Mouse (Mus musculus): ENCODE measurements around the gene Ptprj. TPM values are rescaled to one million over a fixed set of nuclear protein-coding genes. Genes with fewer than 3 reads are reported as not detected.

Gene Ptprj
- polyA plus RNA-seq, 1 experiment from 2014 or later, result 4.2 TPM

DNA sequence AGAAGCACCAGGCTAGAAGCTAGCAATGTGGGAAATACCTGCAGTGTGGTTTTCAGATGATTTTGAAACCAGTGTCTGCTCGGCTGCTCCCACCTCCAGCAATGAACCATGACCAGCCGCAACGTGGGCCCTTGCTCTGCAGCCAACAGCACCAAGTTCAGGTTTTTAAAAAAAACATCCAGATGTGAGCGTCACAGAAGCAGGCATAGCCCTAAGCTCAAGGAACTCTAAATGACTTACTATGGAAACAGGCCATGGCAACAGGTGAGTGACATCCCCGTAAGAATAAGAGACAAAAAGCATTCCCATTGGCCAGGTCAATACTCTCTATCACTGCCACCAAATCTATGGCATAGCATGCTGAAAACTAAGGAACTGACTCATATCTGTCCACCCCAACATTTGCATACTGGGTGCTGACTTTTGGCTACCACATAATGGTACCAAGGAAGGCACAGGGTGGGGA lies 33.3 kb downstream of the Ptprj start:
- ATAC-seq, result no peak
- Histone ChIP-seq H3K9me3 (ENCODE audit: low read length) (no peaks in the 10 kb centered on the region), H3K36me3 (ENCODE audit: insufficient read depth, low read length) (no peaks in the 10 kb centered on the region), H3K4me1 (ENCODE audit: insufficient read depth, low read depth, low read length) (no peaks in the 10 kb centered on the region), H3K27ac (ENCODE audit: low read length) (no peak overlapping the region), H3K4me3 (ENCODE audit: low read depth, low read length) (no peak overlapping the region), H3K27me3 (replicated peaks; ENCODE audit: insufficient read depth, low read length) (no peaks in the 10 kb centered on the region), H3K4me2 (replicated peaks; ENCODE audit: low read depth, low read length) (no peak overlapping the region), H3K9ac (replicated peaks; ENCODE audit: low read depth) (no peak overlapping the region)
- DNase-seq (ENCODE audit: low spot score), result no peak
- 87% methylated on average over 5 of the region's 5 CpGs for WGBS
- TF ChIP-seq CTCF (IDR thresholded peaks at IDR 0.05), result no peak
- no peak for TF ChIP-seq EP300 (IDR thresholded peaks at IDR 0.05)

DNA sequence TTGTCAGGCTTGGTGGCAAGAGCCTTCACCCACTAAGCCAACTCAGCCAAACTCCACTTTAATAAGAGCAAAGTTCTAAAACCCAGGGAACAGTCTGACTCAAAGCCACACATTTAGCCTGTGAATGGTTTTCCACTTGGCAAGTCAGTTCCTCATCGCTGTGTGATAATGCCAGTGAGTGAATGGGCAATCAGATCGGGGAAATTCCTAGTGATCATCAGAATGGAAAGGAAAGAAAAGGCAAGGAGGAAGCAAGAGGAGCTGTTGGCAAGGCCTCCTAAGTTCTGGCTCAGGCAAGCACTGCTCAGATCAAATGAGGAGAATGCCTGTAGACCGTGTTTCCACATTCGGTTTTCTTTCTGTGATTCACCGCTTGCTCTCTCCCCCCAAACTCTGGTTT lies 35.2 kb downstream of the Ptprj start:
- Histone ChIP-seq H3K27ac (ENCODE audit: low read length) (no peak overlapping the region), H3K4me3 (ENCODE audit: low read depth, low read length) (no peak overlapping the region), H3K36me3 (ENCODE audit: insufficient read depth, low read length) (no peaks in the 10 kb centered on the region), H3K4me2 (replicated peaks; ENCODE audit: low read depth, low read length) (no peak overlapping the region), H3K4me1 (ENCODE audit: insufficient read depth, low read depth, low read length) (no peaks in the 10 kb centered on the region), H3K9ac (replicated peaks; ENCODE audit: low read depth) (no peak overlapping the region), H3K9me3 (ENCODE audit: low read length) (no peaks in the 10 kb centered on the region), H3K27me3 (replicated peaks; ENCODE audit: insufficient read depth, low read length) (no peaks in the 10 kb centered on the region)
- WGBS, result 73% methylated on average over 5 of the region's 5 CpGs
- TF ChIP-seq CTCF (IDR thresholded peaks at IDR 0.05) (no peak), EP300 (IDR thresholded peaks at IDR 0.05) (no peak)
- DNase-seq (ENCODE audit: low spot score), result no peak
- ATAC-seq, result no peak

DNA sequence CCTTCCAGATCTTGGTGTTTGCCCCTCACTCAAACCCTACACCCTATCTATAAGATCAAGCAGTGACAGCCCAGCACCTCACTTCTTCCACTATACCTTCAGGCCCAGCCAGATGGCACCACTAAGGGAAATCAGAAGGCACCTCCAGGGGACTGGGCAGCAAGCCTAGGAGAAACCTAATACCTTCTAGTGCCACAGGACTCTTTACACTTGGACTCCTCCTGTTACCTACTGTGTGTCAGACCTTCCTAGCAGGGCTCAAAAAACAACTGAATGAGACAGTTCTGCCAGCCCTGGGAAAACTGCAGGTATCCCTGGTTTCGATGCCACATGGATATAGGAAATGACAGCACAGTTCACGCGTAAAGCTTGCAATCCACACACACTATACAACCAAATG lies 36.5 kb downstream of the Ptprj start:
- no peak overlapping the region for H3K4me2 ChIP-seq (replicated peaks; ENCODE audit: low read depth, low read length)
- DNase-seq (ENCODE audit: low spot score) (no peak), ATAC-seq (no peak)
- H3K9ac ChIP-seq (replicated peaks; ENCODE audit: low read depth), result no peak overlapping the region
- H3K4me1 ChIP-seq (ENCODE audit: insufficient read depth, low read depth, low read length), result no peaks in the 10 kb centered on the region
- H3K27me3 ChIP-seq (replicated peaks; ENCODE audit: insufficient read depth, low read length), result no peaks in the 10 kb centered on the region
- 96% methylated on average over 3 of the region's 3 CpGs for whole genome bisulfite sequencing
- no peaks in the 10 kb centered on the region for H3K9me3 ChIP-seq (ENCODE audit: low read length)
- H3K27ac ChIP-seq (ENCODE audit: low read length), result no peak overlapping the region
- no peaks in the 10 kb centered on the region for H3K36me3 ChIP-seq (ENCODE audit: insufficient read depth, low read length)
- H3K4me3 ChIP-seq (ENCODE audit: low read depth, low read length), result no peak overlapping the region
- TF ChIP-seq CTCF (IDR thresholded peaks at IDR 0.05), result no peak
- TF ChIP-seq EP300 (IDR thresholded peaks at IDR 0.05), result no peak

DNA sequence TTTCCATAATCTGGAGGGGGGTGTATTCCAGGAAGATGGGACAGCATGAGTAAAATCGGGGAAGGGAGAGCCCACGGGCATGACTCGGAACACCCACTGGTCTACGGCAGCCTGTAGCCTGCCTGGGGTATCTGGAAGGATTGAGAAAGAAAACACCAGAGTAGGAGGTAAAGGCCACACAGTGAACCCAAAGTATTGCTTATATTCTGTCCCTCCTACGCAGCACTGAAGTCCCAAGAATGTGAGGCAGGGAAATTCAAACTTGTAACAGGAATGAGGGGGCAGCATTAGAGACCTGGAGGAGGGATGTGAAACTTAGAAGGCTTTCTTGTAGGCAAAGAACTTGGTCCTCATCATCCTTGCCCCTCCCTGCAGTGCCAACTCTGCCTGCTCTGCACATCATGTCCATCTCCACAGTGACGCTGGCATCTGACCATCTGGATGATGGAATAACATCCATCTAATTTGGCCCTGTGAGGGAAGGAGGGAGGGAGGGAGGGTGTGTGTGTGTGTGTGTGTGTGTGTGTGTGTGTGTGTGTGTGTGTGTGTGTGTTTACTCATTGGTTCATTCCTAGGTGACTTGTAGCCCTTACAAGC lies 37.2 kb downstream of the Ptprj start:
- 89% methylated on average over 6 of the region's 6 CpGs for WGBS
- TF ChIP-seq CTCF (IDR thresholded peaks at IDR 0.05), result no peak
- no peak for TF ChIP-seq EP300 (IDR thresholded peaks at IDR 0.05)
- no peaks in the 10 kb centered on the region for H3K27me3 ChIP-seq (replicated peaks; ENCODE audit: insufficient read depth, low read length)
- no peak for DNase-seq (ENCODE audit: low spot score)
- no peak overlapping the region for H3K4me2 ChIP-seq (replicated peaks; ENCODE audit: low read depth, low read length)
- no peak overlapping the region for H3K4me3 ChIP-seq (ENCODE audit: low read depth, low read length)
- no peaks in the 10 kb centered on the region for H3K36me3 ChIP-seq (ENCODE audit: insufficient read depth, low read length)
- no peaks in the 10 kb centered on the region for H3K4me1 ChIP-seq (ENCODE audit: insufficient read depth, low read depth, low read length)
- H3K27ac ChIP-seq (ENCODE audit: low read length), result no peak overlapping the region
- ATAC-seq, result no peak
- no peak overlapping the region for H3K9ac ChIP-seq (replicated peaks; ENCODE audit: low read depth)
- H3K9me3 ChIP-seq (ENCODE audit: low read length), result no peaks in the 10 kb centered on the region

DNA sequence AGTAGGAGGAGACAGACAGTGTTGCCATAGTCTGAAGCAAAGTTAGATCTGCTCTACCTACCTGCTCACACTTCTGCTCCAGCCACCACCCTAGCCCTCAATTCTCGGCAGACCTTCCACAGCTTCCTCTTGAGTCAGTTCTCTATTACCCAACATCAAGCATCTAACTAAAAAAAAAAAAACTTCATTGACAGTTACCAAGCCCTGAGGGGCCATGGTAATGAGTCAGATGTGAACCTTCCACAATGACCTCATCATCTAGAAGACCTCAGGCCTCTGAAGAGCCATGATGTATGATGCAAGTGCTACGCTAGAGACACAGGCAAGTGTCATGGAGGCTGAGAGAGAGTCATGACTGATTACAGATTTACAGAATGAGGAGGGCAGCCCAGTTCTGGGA lies 37.8 kb downstream of the Ptprj start:
- Histone ChIP-seq H3K9me3 (ENCODE audit: low read length) (no peaks in the 10 kb centered on the region), H3K4me2 (replicated peaks; ENCODE audit: low read depth, low read length) (no peak overlapping the region), H3K9ac (replicated peaks; ENCODE audit: low read depth) (no peak overlapping the region), H3K27ac (ENCODE audit: low read length) (no peak overlapping the region), H3K36me3 (ENCODE audit: insufficient read depth, low read length) (no peaks in the 10 kb centered on the region), H3K4me3 (ENCODE audit: low read depth, low read length) (no peak overlapping the region), H3K4me1 (ENCODE audit: insufficient read depth, low read depth, low read length) (no peaks in the 10 kb centered on the region), H3K27me3 (replicated peaks; ENCODE audit: insufficient read depth, low read length) (no peaks in the 10 kb centered on the region)
- ATAC-seq, result peak; percentile 71
- 59% methylated on average over 2 of the region's 2 CpGs for WGBS
- DNase-seq (ENCODE audit: low spot score), result peak; percentile 72
- TF ChIP-seq EP300 (IDR thresholded peaks at IDR 0.05) (no peak), CTCF (IDR thresholded peaks at IDR 0.05) (no peak)

DNA sequence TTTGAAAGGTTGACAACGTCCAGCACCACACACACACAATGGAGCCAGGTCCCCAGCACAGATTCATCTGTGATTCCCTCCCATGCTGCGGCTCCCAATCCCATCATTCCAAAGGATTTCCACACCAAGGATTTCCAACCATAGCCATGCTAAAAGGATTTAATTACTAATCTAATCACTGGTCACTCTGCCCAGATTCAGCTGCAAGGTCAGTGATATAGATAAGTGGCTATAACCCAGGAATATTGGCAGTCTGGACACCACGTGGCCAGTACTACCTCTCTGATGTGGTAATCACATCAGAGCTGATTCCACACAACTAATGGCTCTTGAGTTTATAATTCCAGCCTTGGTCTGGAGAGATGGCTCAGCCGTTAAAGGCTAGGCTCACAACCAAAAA lies 41.2 kb downstream of the Ptprj start:
- H3K9ac ChIP-seq (replicated peaks; ENCODE audit: low read depth), result no peak overlapping the region
- WGBS, result 77% methylated on average over 4 of the region's 4 CpGs
- no peaks in the 10 kb centered on the region for H3K27me3 ChIP-seq (replicated peaks; ENCODE audit: insufficient read depth, low read length)
- no peaks in the 10 kb centered on the region for H3K9me3 ChIP-seq (ENCODE audit: low read length)
- TF ChIP-seq CTCF (IDR thresholded peaks at IDR 0.05), result no peak
- no peak for TF ChIP-seq EP300 (IDR thresholded peaks at IDR 0.05)
- no peak overlapping the region for H3K4me3 ChIP-seq (ENCODE audit: low read depth, low read length)
- H3K36me3 ChIP-seq (ENCODE audit: insufficient read depth, low read length), result no peaks in the 10 kb centered on the region
- DNase-seq (ENCODE audit: low spot score) (no peak), ATAC-seq (no peak)
- H3K4me1 ChIP-seq (ENCODE audit: insufficient read depth, low read depth, low read length), result no peaks in the 10 kb centered on the region
- H3K4me2 ChIP-seq (replicated peaks; ENCODE audit: low read depth, low read length), result no peak overlapping the region
- H3K27ac ChIP-seq (ENCODE audit: low read length), result no peak overlapping the region

DNA sequence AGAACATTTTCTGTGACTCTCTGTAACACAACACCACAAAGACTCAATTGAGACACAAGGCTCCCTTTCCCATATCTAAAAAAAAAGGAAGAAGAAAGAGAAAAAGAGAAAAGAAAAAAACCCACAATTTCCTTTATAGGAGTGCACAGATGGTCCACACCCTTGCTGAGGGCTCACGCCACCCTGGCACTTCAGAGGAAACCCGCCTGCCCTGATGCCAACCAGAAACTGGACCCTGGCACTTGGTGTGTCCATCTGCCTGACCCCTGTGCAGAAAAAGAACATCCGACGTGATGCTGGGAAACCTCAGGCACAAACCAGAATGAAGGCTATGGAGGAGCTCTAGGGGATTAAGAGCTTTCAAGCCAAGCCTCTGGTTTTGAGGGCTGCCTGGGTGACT lies 43.2 kb downstream of the Ptprj start:
- TF ChIP-seq CTCF (IDR thresholded peaks at IDR 0.05) (no peak), EP300 (IDR thresholded peaks at IDR 0.05) (no peak)
- H3K27ac ChIP-seq (ENCODE audit: low read length), result no peak overlapping the region

More for the DNA sequence above, 43.2 kb downstream of the Ptprj start:
- no peaks in the 10 kb centered on the region for H3K36me3 ChIP-seq (ENCODE audit: insufficient read depth, low read length)
- no peaks in the 10 kb centered on the region for H3K9me3 ChIP-seq (ENCODE audit: low read length)
- 82% methylated on average over 4 of the region's 4 CpGs for whole genome bisulfite sequencing
- H3K4me2 ChIP-seq (replicated peaks; ENCODE audit: low read depth, low read length), result no peak overlapping the region
- DNase-seq (ENCODE audit: low spot score), result no peak
- no peaks in the 10 kb centered on the region for H3K4me1 ChIP-seq (ENCODE audit: insufficient read depth, low read depth, low read length)
- no peak overlapping the region for H3K9ac ChIP-seq (replicated peaks; ENCODE audit: low read depth)
- H3K27me3 ChIP-seq (replicated peaks; ENCODE audit: insufficient read depth, low read length), result no peaks in the 10 kb centered on the region
- H3K4me3 ChIP-seq (ENCODE audit: low read depth, low read length), result no peak overlapping the region
- ATAC-seq, result no peak

Data from lung, postnatal 0 days (tissue).